Mouse (Mus musculus) heart, adult 18-20 months (tissue): ENCODE results near the gene Prrxl1. TPM values are rescaled to one million over a fixed set of nuclear protein-coding genes. Genes with fewer than 3 reads are reported as not detected.

Experiments
- DNase-seq, 2 experiments: peaks; one replicate each; pipeline ENCODE4 v3.0.0; 2021 to 2022; ENCODE audit warnings: mixed read lengths in 1 of 2
- total RNA-seq, 2 experiments: library from RNA; stranded (reverse); gene quantifications; 2 replicates each; pipeline ENCODE4 v1.2.3; 2021

Gene Prrxl1
- total RNA-seq, 2 experiments from 2014 or later = not detected

GRCm38 (mm10) chr14:32627271-32627670 lies 28.1 kb downstream of the Prrxl1 start:
- no peak for DNase-seq

DNA sequence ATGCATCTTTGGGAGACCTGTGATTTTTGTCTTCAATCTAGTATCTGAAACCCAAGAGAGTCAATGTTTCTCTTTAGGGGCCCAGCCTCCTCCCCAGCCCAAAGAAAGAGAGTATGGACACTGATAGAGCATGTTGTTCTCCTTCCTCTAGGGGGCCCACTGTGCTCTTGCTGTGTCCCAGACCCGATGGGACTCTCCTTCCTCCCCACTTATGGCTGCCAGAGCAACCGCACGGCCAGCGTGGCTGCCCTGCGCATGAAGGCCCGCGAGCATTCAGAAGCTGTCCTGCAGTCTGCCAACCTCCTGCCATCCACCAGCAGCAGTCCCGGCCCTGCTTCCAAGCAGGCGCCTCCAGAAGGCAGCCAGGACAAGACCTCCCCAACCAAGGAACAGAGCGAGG lies 29.4 kb downstream of the Prrxl1 start:
- peak; percentile 8 to 18 for DNase-seq

DNA sequence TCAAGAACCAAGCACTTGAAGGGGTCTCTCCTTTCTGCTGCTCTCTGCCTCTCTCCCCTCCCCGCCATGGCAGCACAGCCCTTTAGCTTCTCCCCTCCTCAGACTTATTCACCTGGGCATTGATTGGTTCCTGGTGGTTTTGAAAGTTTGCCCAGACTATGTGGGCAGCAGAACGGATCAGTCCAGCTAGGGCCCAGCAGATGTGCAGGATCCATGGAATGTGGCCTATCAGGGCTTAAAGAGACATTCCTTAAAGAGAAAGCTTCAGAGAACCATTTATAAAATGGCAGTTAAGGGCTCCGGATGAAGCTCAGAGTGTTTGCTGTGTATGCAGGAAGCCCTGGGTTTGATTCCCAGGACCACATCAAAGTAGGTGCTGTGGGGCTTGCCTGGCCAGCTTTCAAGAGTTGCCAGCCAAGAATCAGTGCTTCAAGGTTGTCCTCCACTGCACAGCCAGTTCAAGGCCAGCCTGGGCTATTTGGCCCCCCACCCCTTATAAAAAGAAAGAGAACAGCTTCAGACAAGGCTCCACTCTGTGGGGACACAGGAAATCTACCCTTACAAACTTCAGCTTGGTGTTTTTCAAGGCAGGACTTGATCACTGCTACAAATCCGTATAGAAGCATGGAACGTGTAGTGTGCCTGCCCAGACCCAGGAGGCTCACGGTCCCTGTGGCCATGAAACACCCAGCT lies 33.8 kb downstream of the Prrxl1 start:
- no peak for DNase-seq

DNA sequence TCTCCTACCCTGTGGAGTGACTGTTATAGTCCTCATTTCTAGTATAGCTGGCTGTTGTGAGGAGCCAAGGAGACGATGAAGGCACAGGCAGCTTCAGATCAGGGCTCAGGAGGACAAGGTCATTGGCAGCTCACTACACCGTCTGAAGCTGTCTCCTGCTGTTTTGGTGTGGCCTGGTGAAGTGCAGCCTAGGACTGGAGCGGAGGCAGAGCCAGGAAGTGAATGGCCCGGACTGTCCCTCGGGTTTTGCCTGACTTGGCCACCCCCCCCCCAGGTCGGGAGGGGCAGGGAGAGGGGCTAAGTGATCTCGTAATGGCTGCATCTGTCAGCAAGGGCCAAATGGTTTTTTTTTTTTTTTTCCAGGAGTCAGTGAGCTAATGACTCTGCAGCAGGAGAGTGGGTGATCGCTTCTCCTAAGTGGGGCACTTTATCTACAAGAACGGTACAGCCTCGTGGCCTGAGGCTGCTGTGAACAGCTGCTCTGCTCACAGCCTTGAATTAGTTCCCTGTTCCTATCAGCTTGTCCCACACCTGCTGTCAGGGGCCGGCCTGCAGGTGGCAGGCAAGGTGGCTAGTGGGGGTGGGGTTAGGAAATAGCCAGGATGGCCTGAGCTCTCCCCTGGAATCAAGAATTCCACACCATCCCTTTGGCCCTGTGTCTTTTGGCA lies 34.9 kb downstream of the Prrxl1 start:
- DNase-seq = no peak

- DNase-seq = no peak
Measured at GRCm38 (mm10) chr14:32638485-32638884, 39.3 kb downstream of the Prrxl1 start.

GRCm38 (mm10) chr14:32659781-32660180 lies 60.6 kb downstream of the Prrxl1 start:
- no peak for DNase-seq

DNA sequence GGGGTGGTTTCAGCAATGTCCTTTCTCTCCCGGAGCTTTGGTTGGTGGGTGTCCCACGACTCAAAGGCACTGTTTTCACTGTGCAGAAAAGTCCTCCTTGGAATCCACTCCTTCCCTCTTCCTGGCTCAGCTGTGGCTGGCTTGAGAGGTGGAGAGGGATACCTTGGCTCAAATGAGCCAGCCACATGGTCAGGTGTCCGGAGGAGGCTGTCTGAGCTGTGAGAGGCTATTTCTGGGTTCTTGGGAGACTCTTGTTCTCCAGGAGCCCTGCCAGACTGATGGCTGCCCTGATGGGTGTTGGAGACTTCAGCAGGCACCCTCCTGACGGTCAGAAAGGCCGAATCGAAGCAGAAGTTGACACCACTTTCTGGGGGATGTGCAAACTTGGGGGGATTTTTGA lies 63.9 kb downstream of the Prrxl1 start:
- DNase-seq = peak in 1 of 2 experiments; percentile 21

- no peak for DNase-seq
Measured at GRCm38 (mm10) chr14:32673178-32673577, 74.0 kb downstream of the Prrxl1 start.

- DNase-seq = no peak
Measured at GRCm38 (mm10) chr14:32678565-32678964, 79.4 kb downstream of the Prrxl1 start.

GRCm38 (mm10) chr14:32681603-32682002 lies 82.4 kb downstream of the Prrxl1 start:
- DNase-seq = no peak

GRCm38 (mm10) chr14:32682536-32682935 lies 83.3 kb downstream of the Prrxl1 start:
- DNase-seq = peak in 1 of 2 experiments; percentile 18

GRCm38 (mm10) chr14:32683251-32683838 lies 84.1 kb downstream of the Prrxl1 start:
- DNase-seq = peak; percentile 61 to 70

- peak in 1 of 2 experiments; percentile 51 for DNase-seq
Measured at GRCm38 (mm10) chr14:32683982-32684734, 85.0 kb downstream of the Prrxl1 start.

- peak in 1 of 2 experiments; percentile 28 for DNase-seq
Measured at GRCm38 (mm10) chr14:32684735-32685105, 85.5 kb downstream of the Prrxl1 start.

- DNase-seq = peak; percentile 60 to 70
Measured at GRCm38 (mm10) chr14:32685124-32685826, 86.1 kb downstream of the Prrxl1 start, which contains the start of gene 3425401B19Rik. TSS of gene 3425401B19Rik (minus strand) at chr14:32685293.

GRCm38 (mm10) chr14:32695906-32696305 lies 96.7 kb downstream of the Prrxl1 start:
- DNase-seq = no peak

- DNase-seq = no peak
Measured at GRCm38 (mm10) chr14:32696344-32696743, 97.1 kb downstream of the Prrxl1 start.

- peak in 1 of 2 experiments; percentile 27 for DNase-seq
Measured at GRCm38 (mm10) chr14:32697774-32698173, 98.6 kb downstream of the Prrxl1 start.

GRCm38 (mm10) chr14:32698556-32698955 lies 99.3 kb downstream of the Prrxl1 start:
- DNase-seq = no peak
